Mouse (Mus musculus) ovary, adult 10 weeks (tissue): ENCODE measurements around the gene Adgrf4. TPM values are rescaled to one million over a fixed set of nuclear protein-coding genes. Genes with fewer than 3 reads are reported as not detected.

ENCODE experiments used
- polyA plus RNA-seq: library from polyadenylated mRNA; stranded (reverse); fragments of 350-450 nt; fragmentation: Illumina TruSeq; extraction: RNeasy Lipid Tissue Mini Kit (QIAGEN cat#74804); gene quantifications from one replicate; pipeline ENCODE4 v1.2.3, GENCODE M21; 2014

Gene Adgrf4
- not detected for polyA plus RNA-seq

DNA sequence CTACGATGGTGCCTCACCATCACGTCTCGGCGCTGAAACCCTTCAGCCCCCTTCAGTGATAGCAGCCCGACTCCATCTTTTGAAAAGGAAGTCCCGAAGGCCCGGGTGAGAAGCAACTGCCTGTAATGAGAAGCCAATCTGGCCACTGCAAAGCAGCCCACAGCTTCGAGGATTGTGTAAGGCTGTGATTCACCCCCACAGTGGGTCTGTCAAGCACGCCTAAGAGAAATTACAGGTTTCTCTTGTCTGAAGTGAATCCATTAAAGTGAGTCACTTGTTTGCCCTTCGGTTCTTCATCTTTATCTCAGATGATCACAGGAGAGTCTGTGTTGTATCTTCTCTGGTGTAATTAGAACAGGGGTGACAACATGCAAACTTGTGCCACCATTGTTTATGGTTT lies at the start of gene Adgrf4:
Gene Adgrf4, minus strand, starts transcription at position 149 of the 400 bp plus-strand sequence.

GRCm38 (mm10) chr17:42741801-42742217 lies 49.7 kb upstream of the Adgrf4 start, which contains the start of gene Adgrf2:
Adgrf2 (minus strand) TSS chr17:42742179.

DNA sequence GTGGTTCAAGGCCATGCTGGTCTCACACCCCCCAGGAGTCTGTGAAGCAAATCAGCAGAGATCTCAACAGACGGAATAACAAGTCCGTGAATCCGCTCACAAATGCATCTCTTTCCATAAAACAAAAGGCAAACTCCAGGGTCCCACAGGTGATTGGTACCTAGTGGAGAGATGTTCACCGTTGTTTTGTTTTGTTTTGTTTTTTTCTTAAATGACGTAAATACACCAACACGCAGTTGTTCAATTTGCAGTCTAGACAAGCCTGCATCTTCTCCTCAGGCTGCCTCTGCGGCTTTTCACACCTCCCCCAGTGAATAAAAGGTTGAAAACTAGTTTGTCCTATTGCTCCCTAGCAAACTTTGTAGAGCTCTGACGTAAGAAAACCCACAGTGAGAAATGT lies 80.8 kb downstream of the Adgrf4 start, which contains the start of gene Opn5:
Gene Opn5, minus strand, starts transcription at position 101 of the 400 bp plus-strand sequence.

Other genes with a start within 250 kb of the Adgrf4 start
- gene Opn5, start 80.9 kb downstream of the Adgrf4 start, polyA plus RNA-seq: not detected
- not detected for gene Adgrf2, start 49.9 kb upstream of the Adgrf4 start, polyA plus RNA-seq
- 304 TPM for gene Cd2ap, start 184.4 kb upstream of the Adgrf4 start, polyA plus RNA-seq